In genomic region chr8:83535736-83536135, GRCm38 (mm10) we compare ENCODE assay signal across 32 mouse cellular contexts. TPM values are rescaled to one million over a fixed set of nuclear protein-coding genes. Genes with fewer than 3 reads are reported as not detected.
"Had no signal": no experiment of that assay in that cellular context is flagged by ENCODE, and none has a peak within 500 bp of the region (broad histone marks: within the 10 kb centered on the region; RNA-seq: fewer than 3 reads in every experiment).

Gene Olfr370, plus strand, starts transcription at chr8:83535780.

- DNase-seq: gastrocnemius, postnatal 14 days; gastrocnemius, postnatal 36 days; heart, adult 18-20 months; heart, postnatal 10 days; heart, postnatal 4 days; kidney, adult 18-20 months; kidney, adult 9 months; kidney, postnatal 14 days; kidney, postnatal 36 days; liver had no signal

- H3K27me3 ChIP-seq: heart, embryonic 12.5 days; hindbrain, embryonic 12.5 days; intestine, embryonic 15.5 days; kidney, embryonic 15.5 days; limb, embryonic 12.5 days had no signal

- H3K9me3 ChIP-seq: heart, embryonic 10.5 days; heart, embryonic 12.5 days; hindbrain, embryonic 10.5 days; hindbrain, embryonic 12.5 days; intestine, embryonic 15.5 days; kidney, embryonic 15.5 days; limb, embryonic 10.5 days; limb, embryonic 12.5 days had no signal

- H3K9ac ChIP-seq: heart, embryonic 12.5 days; hindbrain, embryonic 12.5 days; hindbrain, embryonic 14.5 days; intestine, embryonic 15.5 days; kidney, embryonic 15.5 days; limb, embryonic 12.5 days; liver, embryonic 14.5 days had no signal

- H3K27ac ChIP-seq: heart, embryonic 10.5 days; hindbrain, embryonic 10.5 days; hindbrain, embryonic 12.5 days; hindbrain, embryonic 14.5 days; intestine, embryonic 15.5 days; kidney, embryonic 15.5 days; kidney, postnatal 0 days; layer of hippocampus, adult 2 months; left cerebral cortex, adult 2 months; limb, embryonic 10.5 days; limb, embryonic 12.5 days; liver, embryonic 14.5 days had no signal

- H3K4me3 ChIP-seq: heart, embryonic 10.5 days; heart, embryonic 12.5 days; hindbrain, embryonic 10.5 days; hindbrain, embryonic 12.5 days; intestine, embryonic 15.5 days; kidney, embryonic 15.5 days; layer of hippocampus, adult 2 months; left cerebral cortex, adult 2 months; limb, embryonic 10.5 days; limb, embryonic 12.5 days had no signal

- H3K4me1 ChIP-seq: heart, embryonic 10.5 days; heart, embryonic 12.5 days; hindbrain, embryonic 10.5 days; hindbrain, embryonic 12.5 days; intestine, embryonic 15.5 days; kidney, embryonic 15.5 days; limb, embryonic 10.5 days; limb, embryonic 12.5 days had no signal

- H3K4me2 ChIP-seq: heart, embryonic 12.5 days; hindbrain, embryonic 12.5 days; hindbrain, embryonic 14.5 days; intestine, embryonic 15.5 days; kidney, embryonic 15.5 days; limb, embryonic 12.5 days; liver, embryonic 11.5 days had no signal

- H3K36me3 ChIP-seq: heart, embryonic 10.5 days; heart, embryonic 12.5 days; hindbrain, embryonic 10.5 days; hindbrain, embryonic 12.5 days; intestine, embryonic 15.5 days; kidney, embryonic 15.5 days; limb, embryonic 10.5 days; limb, embryonic 12.5 days had no signal

- ATAC-seq: hindbrain, embryonic 16.5 days; inflammation-experienced regulatory T-cells, adult 6 months; intestine, embryonic 15.5 days had no signal

RNA-seq across cellular contexts. Expression of gene Olfr370, which starts in this region (rescaled TPM):
- polyA plus RNA-seq: gonadal fat pad, adult 2 months; heart, embryonic 10.5 days; heart, embryonic 12.5 days; heart, embryonic 14.5 days; heart, embryonic 16.5 days; inflammation-experienced regulatory T-cells, adult 6 months; intestine, embryonic 15.5 days; intestine, postnatal 0 days; kidney, embryonic 15.5 days; kidney, postnatal 0 days; large intestine, adult 2 months; limb, embryonic 10.5 days; limb, embryonic 12.5 days; limb, embryonic 14.5 days; liver, embryonic 11.5 days; liver, embryonic 14.5 days had no signal
